Mouse (Mus musculus): ENCODE data around the gene Dhx40.

- no peak for TF ChIP-seq POLR2A (IDR thresholded peaks at IDR 0.05; ENCODE audit: insufficient read depth, low read length)
- TF ChIP-seq CTCF (IDR thresholded peaks at IDR 0.05; ENCODE audit: low read depth, low read length): no peak
- no peak for TF ChIP-seq EP300 (IDR thresholded peaks at IDR 0.05; ENCODE audit: insufficient read depth, low read depth, low read length)
Observed at GRCm38 (mm10) chr11:86752404-86752803, 55.1 kb downstream of the Dhx40 start.

Data from ES-Bruce4 (cell line).